Mouse (Mus musculus) kidney, adult 2 months (tissue): ENCODE data around the gene Adar.
A peak's percentile ranks its signal among the peaks of the same experiment; 100 is the strongest.

Experiments
- CTCF ChIP-seq: fragments of 200-500 bp; conservative IDR thresholded peaks from 2 replicates; pipeline ENCODE4 v1.5.1; 2011; ENCODE audit warnings: low read depth, mild to moderate bottlenecking, control low read depth, low read length, moderate library complexity, mixed read lengths; ENCODE audit not compliant: insufficient read depth, insufficient read length
- POLR2A ChIP-seq: fragments of 200-500 bp; IDR thresholded peaks from one replicate; pipeline ENCODE4 v1.6.1; 2011; ENCODE audit warnings: low read depth, low read length, control low read depth

GRCm38 (mm10) chr3:89730350-89731331 lies 15.8 kb downstream of the Adar start:
- TF ChIP-seq CTCF (0 out of 2 replicates have a peak, but pooled peaks have one; percentile 6), POLR2A (peak; percentile 70)
